Mouse (Mus musculus): ENCODE data around the gene Defa21.

DNA sequence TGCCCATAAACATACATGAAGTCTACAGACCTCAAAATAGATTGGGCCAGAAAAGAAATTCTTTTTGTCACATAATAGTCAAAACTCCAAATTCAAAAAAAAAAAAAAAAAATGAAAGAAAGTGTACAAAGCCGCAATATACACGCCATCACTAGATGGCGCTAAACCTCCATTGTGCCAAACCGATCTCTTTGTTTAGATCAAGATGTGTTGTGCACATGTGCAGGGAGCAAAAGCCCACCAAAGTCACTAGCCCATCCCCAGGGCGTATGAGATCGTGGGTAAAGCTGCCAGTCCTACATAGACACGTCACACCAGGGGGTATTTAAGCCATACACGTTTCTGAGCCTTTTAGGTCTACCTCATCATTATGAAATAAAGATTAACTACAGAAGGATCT, 24.2 kb upstream of the Defa21 start:
- TF ChIP-seq POLR2A (IDR thresholded peaks at IDR 0.05; ENCODE audit: borderline replicate concordance, low read depth, low read length) (no peak), CTCF (IDR thresholded peaks at IDR 0.05; ENCODE audit: low read depth, low read length) (peak; percentile 19; the same call in 1 of the 2 replicates)

All from bone marrow macrophage, adult 2 months (primary cell).